Mouse (Mus musculus) C2C12 (cell line): ENCODE data around the gene Plac1. TPM values are rescaled to one million over a fixed set of nuclear protein-coding genes. Genes with fewer than 3 reads are reported as not detected.
A peak's percentile ranks its signal among the peaks of the same experiment; 100 is the strongest.

Experiments used
- H3K27me3 ChIP-seq: one replicate; pipeline ENCODE4 v1.6.1; 2011; ENCODE audit not compliant: control insufficient read depth, insufficient read depth, insufficient read length
- H3K36me3 ChIP-seq: one replicate; pipeline ENCODE4 v1.6.1; 2011; ENCODE audit not compliant: control insufficient read depth, insufficient read depth
- H3K4me3 ChIP-seq: one replicate; pipeline ENCODE4 v1.5.1; 2011; ENCODE audit warnings: mild to moderate bottlenecking, control low read depth; ENCODE audit not compliant: poor library complexity, insufficient read depth, severe bottlenecking
- H3K79me2 ChIP-seq: one replicate; pipeline ENCODE4 v1.6.1; 2011; ENCODE audit not compliant: control insufficient read depth, insufficient read depth
- H3K79me3 ChIP-seq: one replicate; pipeline ENCODE4 v1.6.1; 2011; ENCODE audit warnings: low read depth, control low read depth
- H3ac ChIP-seq: one replicate; pipeline ENCODE3; 2011; ENCODE audit warnings: low read depth; ENCODE audit not compliant: control insufficient read depth, insufficient read length
- CEBPB ChIP-seq: IDR thresholded peaks from one replicate; pipeline ENCODE4 v1.6.1; 2011; ENCODE audit warnings: low read depth, mild to moderate bottlenecking, control low read depth, moderate library complexity
- CTCF ChIP-seq: IDR thresholded peaks from one replicate; pipeline ENCODE4 v1.5.1; 2011; ENCODE audit not compliant: control insufficient read depth, insufficient read depth, insufficient read length
- FOSL1 ChIP-seq: IDR thresholded peaks from one replicate; pipeline ENCODE4 v1.8.0; 2011; ENCODE audit warnings: mild to moderate bottlenecking, low read length; ENCODE audit not compliant: poor library complexity, insufficient read depth, severe bottlenecking
- MAX ChIP-seq: IDR thresholded peaks from one replicate; pipeline ENCODE4 v1.6.1; 2011; ENCODE audit warnings: mild to moderate bottlenecking, control low read depth
- MYOD1 ChIP-seq: IDR thresholded peaks from one replicate; pipeline ENCODE4 v1.6.1; 2011; ENCODE audit warnings: low read depth; ENCODE audit not compliant: control insufficient read depth, insufficient read length
- MYOG ChIP-seq: IDR thresholded peaks from one replicate; pipeline ENCODE4 v1.6.1; 2011; ENCODE audit not compliant: control insufficient read depth, insufficient read length; ENCODE audit errors: extremely low read depth
- USF1 ChIP-seq: IDR thresholded peaks from one replicate; pipeline ENCODE4 v1.6.1; 2011; ENCODE audit warnings: low read depth, mild to moderate bottlenecking, control low read depth, moderate library complexity
- polyA plus RNA-seq: library from polyadenylated mRNA; unstranded; fragments of >200 nt; fragmentation: generic; extraction: Trizol; gene quantifications from one replicate; pipeline ENCODE4 v1.2.1, GENCODE M21; 2012; ENCODE audit warnings: missing spikeins

Gene Plac1
- polyA plus RNA-seq, 1 experiment, result 0.48 TPM

DNA sequence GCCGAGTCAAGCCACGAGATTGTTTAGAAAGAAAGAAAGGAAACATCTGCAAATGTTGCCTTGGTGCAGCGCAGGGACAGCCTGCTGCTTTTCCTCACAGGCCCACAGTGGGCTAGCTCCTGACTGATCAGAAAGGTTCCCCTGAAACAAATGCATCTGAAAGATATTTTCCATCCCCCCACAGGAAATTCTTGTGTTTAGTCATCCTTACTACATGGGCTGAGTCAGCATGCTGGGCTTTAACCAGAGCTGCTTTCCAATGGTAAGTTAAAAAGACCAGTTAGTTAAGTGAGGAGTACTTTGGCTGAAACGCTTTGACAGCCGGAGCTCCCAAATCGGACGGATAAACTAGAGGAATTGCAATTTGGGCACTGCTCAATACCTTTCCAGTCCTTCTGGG is 124.9 kb downstream of the Plac1 start:
- no peaks in the 10 kb centered on the region for H3K27me3 ChIP-seq
- TF ChIP-seq USF1, result no peak
- TF ChIP-seq CTCF, result no peak
- TF ChIP-seq MAX, result no peak
- no peak for TF ChIP-seq CEBPB
- TF ChIP-seq MYOD1, result no peak
- TF ChIP-seq MYOG, result no peak
- no peak for TF ChIP-seq FOSL1
- H3K79me3 ChIP-seq, result no peaks in the 10 kb centered on the region
- H3K4me3 ChIP-seq, result no peak overlapping the region
- peak overlapping the region; percentile 18 for H3ac ChIP-seq
- no peaks in the 10 kb centered on the region for H3K36me3 ChIP-seq
- H3K79me2 ChIP-seq, result no peaks in the 10 kb centered on the region

GRCm38 (mm10) chrX:53110142-53110541 is 129.8 kb downstream of the Plac1 start:
- no peaks in the 10 kb centered on the region for H3K36me3 ChIP-seq
- H3ac ChIP-seq, result no peak overlapping the region
- H3K79me3 ChIP-seq, result no peaks in the 10 kb centered on the region
- no peak for TF ChIP-seq MYOD1
- no peak for TF ChIP-seq USF1
- no peak for TF ChIP-seq CEBPB
- no peak for TF ChIP-seq MYOG
- TF ChIP-seq FOSL1, result no peak
- no peak for TF ChIP-seq MAX
- no peak for TF ChIP-seq CTCF
- no peaks in the 10 kb centered on the region for H3K79me2 ChIP-seq
- no peak overlapping the region for H3K4me3 ChIP-seq
- no peaks in the 10 kb centered on the region for H3K27me3 ChIP-seq

GRCm38 (mm10) chrX:53107127-53107526 is 132.8 kb downstream of the Plac1 start:
- no peak for TF ChIP-seq MYOG
- no peak for TF ChIP-seq MYOD1
- TF ChIP-seq FOSL1, result no peak
- no peak for TF ChIP-seq MAX
- no peak for TF ChIP-seq USF1
- no peak for TF ChIP-seq CEBPB
- no peak for TF ChIP-seq CTCF
- Histone ChIP-seq H3ac (no peak overlapping the region), H3K4me3 (no peak overlapping the region), H3K79me2 (no peaks in the 10 kb centered on the region), H3K27me3 (no peaks in the 10 kb centered on the region), H3K79me3 (no peaks in the 10 kb centered on the region), H3K36me3 (no peaks in the 10 kb centered on the region)

DNA sequence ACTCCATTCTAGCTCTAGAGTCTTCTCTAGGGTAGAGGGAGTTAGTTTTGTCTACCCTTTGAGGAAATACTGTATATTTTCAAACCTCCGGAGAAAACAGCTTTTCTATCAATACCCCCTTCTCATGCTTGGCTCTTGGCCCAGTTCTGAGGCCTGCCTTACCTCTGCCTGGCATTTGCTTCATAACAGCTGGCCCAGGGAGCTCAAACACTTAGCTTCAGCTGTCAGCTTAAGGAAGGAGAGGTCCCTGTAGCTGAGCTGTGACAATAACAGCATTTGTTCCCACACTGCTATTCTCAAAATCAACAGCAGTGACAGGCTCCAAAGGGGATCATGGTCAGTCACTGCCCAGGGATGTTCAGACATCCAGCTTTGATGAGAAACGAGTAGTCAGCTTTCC is 138.7 kb downstream of the Plac1 start:
- Histone ChIP-seq H3ac (no peak overlapping the region), H3K79me2 (no peaks in the 10 kb centered on the region), H3K27me3 (no peaks in the 10 kb centered on the region), H3K79me3 (no peaks in the 10 kb centered on the region), H3K36me3 (no peaks in the 10 kb centered on the region), H3K4me3 (no peak overlapping the region)
- TF ChIP-seq FOSL1, result no peak
- no peak for TF ChIP-seq MYOG
- TF ChIP-seq MAX, result no peak
- no peak for TF ChIP-seq CTCF
- no peak for TF ChIP-seq CEBPB
- no peak for TF ChIP-seq USF1
- TF ChIP-seq MYOD1, result no peak

DNA sequence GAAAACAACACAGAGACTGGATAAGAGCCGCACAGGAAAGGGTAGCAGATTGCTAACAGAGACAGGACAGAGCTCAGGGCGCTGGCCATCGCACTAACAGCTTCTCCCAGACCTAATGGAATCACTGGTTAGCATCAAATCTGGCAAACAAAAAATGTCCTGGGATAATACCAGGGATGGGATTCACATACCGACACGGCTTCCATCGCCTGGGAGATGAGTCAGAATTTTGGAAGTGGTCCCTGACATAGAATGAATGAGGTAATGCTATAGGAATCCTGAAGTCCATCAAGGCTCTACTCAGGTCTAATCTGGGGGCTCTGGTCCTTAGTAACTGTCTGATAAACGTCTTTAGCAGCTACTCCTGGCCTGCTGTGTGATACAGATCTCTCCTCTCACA is 140.0 kb downstream of the Plac1 start:
- H3K36me3 ChIP-seq, result no peaks in the 10 kb centered on the region
- no peaks in the 10 kb centered on the region for H3K79me2 ChIP-seq
- H3K79me3 ChIP-seq, result no peaks in the 10 kb centered on the region
- no peak for TF ChIP-seq USF1
- TF ChIP-seq CTCF, result no peak
- no peak for TF ChIP-seq FOSL1
- TF ChIP-seq MYOG, result no peak
- TF ChIP-seq MAX, result no peak
- TF ChIP-seq MYOD1, result no peak
- TF ChIP-seq CEBPB, result no peak
- no peaks in the 10 kb centered on the region for H3K27me3 ChIP-seq
- no peak overlapping the region for H3K4me3 ChIP-seq
- H3ac ChIP-seq, result no peak overlapping the region

- H3K27me3 ChIP-seq, result no peaks in the 10 kb centered on the region
- TF ChIP-seq CEBPB, result no peak
- TF ChIP-seq MYOD1, result no peak
- TF ChIP-seq USF1, result no peak
- no peaks in the 10 kb centered on the region for H3K79me2 ChIP-seq
- H3ac ChIP-seq, result no peak overlapping the region
- H3K79me3 ChIP-seq, result no peaks in the 10 kb centered on the region
- no peak overlapping the region for H3K4me3 ChIP-seq
- H3K36me3 ChIP-seq, result no peaks in the 10 kb centered on the region
Measured at GRCm38 (mm10) chrX:53099266-53099665, 140.6 kb downstream of the Plac1 start.
